Mouse (Mus musculus) gastrocnemius, adult 2 months (tissue): ENCODE data around the gene Iffo2. TPM values are rescaled to one million over a fixed set of nuclear protein-coding genes. Genes with fewer than 3 reads are reported as not detected.
A peak's percentile ranks its signal among the peaks of the same experiment; 100 is the strongest.

Experiments used
- DNase-seq: peaks from one replicate; pipeline ENCODE4 v3.0.0; 2022
- H3K27ac ChIP-seq: fragments of 200-600 bp; 2 replicates; pipeline ENCODE4 v1.8.1; 2022; ENCODE audit warnings: mild to moderate bottlenecking
- H3K4me3 ChIP-seq: fragments of 200-600 bp; 2 replicates; pipeline ENCODE4 v1.8.1; 2022; ENCODE audit warnings: mild to moderate bottlenecking, moderate library complexity
- CTCF ChIP-seq: fragments of 200-600 bp; IDR thresholded peaks from 2 replicates; pipeline ENCODE4 v1.8.1; 2022; ENCODE audit warnings: antibody characterized with exemption, mild to moderate bottlenecking, moderate library complexity
- intact Hi-C: fragments of 180-260 bp; cut with DNase I; formaldehyde crosslinking; loops from one replicate; pipeline ENCODE4 v1.15.1; 2025
- total RNA-seq, 2 experiments: library from RNA; stranded (reverse); gene quantifications; 2 replicates each; pipeline ENCODE4 v1.2.3; 2021

The Iffo2 gene
- total RNA-seq, 2 experiments from 2014 or later: 2.1 to 2.5 TPM

DNA sequence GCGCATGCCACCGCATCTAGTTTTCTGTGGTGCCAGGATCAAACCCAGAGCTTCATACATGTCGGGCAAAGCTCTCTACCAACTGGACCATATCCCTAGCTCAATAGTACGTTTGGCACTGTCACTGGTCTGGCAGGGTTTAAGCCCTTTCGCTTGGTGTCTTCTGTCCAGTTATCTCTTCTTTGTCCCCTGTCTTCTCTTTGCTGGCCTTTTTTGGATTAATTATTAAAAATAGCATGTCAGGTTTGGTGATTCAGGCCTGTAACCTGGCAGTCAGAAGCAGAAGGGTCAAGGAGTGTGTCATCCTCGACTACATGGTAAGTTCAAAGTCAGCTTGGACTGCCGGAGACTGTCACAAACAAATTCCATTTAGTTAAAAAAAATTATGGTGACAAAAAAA is 10.4 kb downstream of the Iffo2 start:
- Histone ChIP-seq H3K4me3 (no peak overlapping the region), H3K27ac (no peak overlapping the region)
- no peak for TF ChIP-seq CTCF
- no peak for DNase-seq
- intact Hi-C loops: no loop called here

DNA sequence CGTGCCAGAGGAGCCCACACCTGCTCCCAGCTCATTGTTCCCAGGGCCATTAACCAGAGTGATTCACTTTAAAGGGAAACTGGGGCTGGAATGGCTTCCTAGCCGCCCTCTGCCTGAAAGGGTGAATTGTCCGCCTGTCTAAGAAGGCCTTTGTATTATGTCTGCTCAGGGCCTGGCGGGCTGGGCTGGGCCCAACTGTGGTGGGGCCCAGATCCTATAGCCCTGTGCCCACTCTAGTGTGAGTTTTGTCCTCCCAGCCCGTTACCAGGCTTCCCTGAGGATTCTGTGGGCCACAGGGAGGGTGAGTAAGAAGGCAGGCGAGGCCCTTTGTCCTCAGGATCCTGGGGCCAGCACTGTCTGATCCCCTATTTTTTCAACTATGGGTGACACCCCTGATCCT is 15.4 kb downstream of the Iffo2 start:
- no peak for TF ChIP-seq CTCF
- no peak for DNase-seq
- no peak overlapping the region for H3K4me3 ChIP-seq
- intact Hi-C loops: no loop called here
- no peak overlapping the region for H3K27ac ChIP-seq

DNA sequence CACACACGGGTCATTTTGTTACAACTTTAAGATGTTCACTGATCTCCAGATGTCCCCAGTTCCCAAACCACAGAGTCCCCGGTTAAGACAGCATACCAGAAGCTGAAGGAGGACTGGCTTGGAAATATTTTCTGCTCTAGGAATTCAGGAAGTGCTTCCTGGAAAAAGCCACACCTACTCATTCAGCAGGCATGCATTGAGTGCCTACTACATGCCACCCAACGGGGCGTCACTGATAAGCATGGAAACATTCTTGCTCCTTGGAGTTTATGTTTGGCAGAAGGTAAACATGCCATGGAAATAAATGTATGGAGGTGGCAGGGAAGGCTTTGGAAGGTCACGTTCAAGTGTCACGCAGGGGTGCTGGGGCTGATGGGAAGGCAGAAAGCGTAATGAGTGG is 19.1 kb downstream of the Iffo2 start:
- H3K4me3 ChIP-seq: no peak overlapping the region
- TF ChIP-seq CTCF: no peak
- no peak overlapping the region for H3K27ac ChIP-seq
- intact Hi-C loops: no loop called here
- no peak for DNase-seq

GRCm38 (mm10) chr4:139555235-139555634 is 24.9 kb downstream of the Iffo2 start:
- no peak overlapping the region for H3K27ac ChIP-seq
- intact Hi-C loops: no loop called here
- no peak overlapping the region for H3K4me3 ChIP-seq

DNA sequence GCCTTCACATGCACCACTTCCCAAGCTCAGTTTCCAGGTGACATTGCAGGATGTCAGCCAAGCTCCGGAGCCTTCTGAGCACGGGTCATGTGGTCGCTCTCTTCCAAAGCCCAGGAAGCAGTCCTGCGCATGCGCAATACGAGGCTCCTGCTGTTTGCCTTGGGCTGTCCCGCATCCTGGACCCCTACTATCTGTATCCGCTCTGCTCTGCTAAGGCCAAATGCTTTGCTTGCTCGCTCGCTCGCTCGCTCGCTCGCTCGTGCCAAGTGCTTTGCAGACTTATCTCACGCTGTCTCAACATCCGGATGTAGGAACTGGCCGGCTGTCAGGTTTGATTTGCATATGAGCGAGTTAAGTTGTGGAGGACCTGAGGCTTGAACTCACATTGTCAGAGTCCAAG is 25.6 kb downstream of the Iffo2 start:
- Histone ChIP-seq H3K4me3 (no peak overlapping the region), H3K27ac (no peak overlapping the region)
- intact Hi-C loops: no loop called here
- DNase-seq: no peak
- TF ChIP-seq CTCF: no peak

More at GRCm38 (mm10) chr4:139555235-139555634, 24.9 kb downstream of the Iffo2 start:
- TF ChIP-seq CTCF: no peak
- DNase-seq: no peak

- no peak for DNase-seq
Observed at GRCm38 (mm10) chr4:139568361-139568760, 38.0 kb downstream of the Iffo2 start.

DNA sequence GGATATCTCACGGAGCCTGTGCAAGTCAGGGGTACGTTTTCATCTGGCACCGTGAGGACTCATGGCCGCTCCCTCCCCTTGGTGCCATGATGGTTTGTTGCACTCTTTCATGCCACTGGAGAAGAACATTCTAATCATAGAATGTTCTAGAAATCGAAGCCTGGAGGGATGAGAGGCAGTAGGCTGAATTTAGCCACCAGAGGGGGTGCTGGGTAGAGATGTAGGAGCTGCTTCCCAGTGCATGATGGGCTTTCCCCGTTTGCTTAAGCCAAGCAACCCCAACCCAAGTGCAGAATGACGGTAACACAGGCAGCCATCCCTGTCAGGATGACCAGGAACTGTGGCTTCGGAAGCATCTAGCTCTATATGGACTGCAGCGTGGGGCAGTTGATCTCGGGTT is 40.4 kb downstream of the Iffo2 start:
- H3K27ac ChIP-seq: peak overlapping the region; percentile 35
- H3K4me3 ChIP-seq: no peak overlapping the region
- TF ChIP-seq CTCF: peak; percentile 44
- intact Hi-C loops: loop anchor here (5.0 kb wide), 1 partner anchor 78 kb away; no protein-coding TSS in a partner anchor
- DNase-seq: no peak

More at GRCm38 (mm10) chr4:139568361-139568760, 38.0 kb downstream of the Iffo2 start:
- intact Hi-C loops: no loop called here
- Histone ChIP-seq H3K27ac (no peak overlapping the region), H3K4me3 (no peak overlapping the region)
- no peak for TF ChIP-seq CTCF

- no peak for DNase-seq
- intact Hi-C loops: loop anchor here (5.0 kb wide), 1 partner anchor 81 kb away; no protein-coding TSS in a partner anchor
- Histone ChIP-seq H3K4me3 (no peak overlapping the region), H3K27ac (no peak overlapping the region)
- TF ChIP-seq CTCF: no peak
Observed at GRCm38 (mm10) chr4:139572928-139573512, 42.7 kb downstream of the Iffo2 start.

GRCm38 (mm10) chr4:139574156-139574798 is 43.9 kb downstream of the Iffo2 start:
- TF ChIP-seq CTCF: peak; percentile 65
- intact Hi-C loops: loop anchor here (2.0 to 5.0 kb wide), 2 partner anchors 39 to 82 kb away; no protein-coding TSS in a partner anchor
- Histone ChIP-seq H3K27ac (peak overlapping the region; percentile 91), H3K4me3 (peak overlapping the region; percentile 84)
- peak; percentile 100 for DNase-seq

DNA sequence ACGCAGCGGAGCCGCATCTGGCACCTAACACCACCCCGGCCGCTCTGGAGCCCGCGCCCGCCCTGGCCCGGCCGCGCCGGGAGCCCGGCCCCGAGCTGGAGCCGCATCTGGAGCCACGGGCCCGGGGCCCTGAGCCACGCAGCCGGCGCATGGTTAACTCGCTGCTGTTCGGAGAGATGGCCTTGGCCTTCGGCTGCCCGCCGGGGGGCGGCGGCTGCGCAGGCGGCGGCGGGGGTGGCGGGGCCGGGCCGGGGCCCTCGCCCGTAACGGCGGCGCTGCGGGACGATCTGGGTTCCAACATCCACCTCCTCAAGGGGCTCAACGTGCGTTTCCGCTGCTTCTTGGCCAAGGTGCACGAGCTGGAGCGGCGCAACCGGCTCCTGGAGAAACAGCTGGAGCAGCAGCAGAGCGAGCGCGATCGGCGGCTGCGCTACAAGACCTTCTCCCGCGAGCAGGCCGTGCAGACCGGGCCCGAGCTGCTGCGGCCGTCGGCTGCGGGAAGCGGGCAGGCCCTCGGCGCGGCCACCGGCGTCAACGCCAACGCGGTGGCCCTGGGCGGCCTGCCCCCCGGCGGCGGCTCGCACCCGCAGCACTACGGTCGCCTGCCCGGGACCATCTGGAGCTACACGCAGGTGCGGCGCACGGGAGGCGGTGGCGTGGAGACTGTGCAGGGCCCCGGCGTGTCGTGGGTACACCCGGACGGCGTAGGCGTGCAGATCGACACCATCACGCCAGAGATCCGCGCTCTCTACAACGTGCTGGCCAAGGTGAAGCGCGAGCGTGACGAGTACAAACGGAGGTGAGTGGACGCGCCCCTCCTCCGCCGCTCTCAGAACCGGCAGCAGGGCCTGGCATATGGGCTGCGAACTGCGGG is 44.7 kb downstream of the Iffo2 start:
- H3K4me3 ChIP-seq: peak overlapping the region; percentile 84
- peak; percentile 71 for DNase-seq
- intact Hi-C loops: loop anchor here (2.0 to 5.0 kb wide), 2 partner anchors 38 to 83 kb away; no protein-coding TSS in a partner anchor
- H3K27ac ChIP-seq: peak overlapping the region; percentile 91
- no peak for TF ChIP-seq CTCF

DNA sequence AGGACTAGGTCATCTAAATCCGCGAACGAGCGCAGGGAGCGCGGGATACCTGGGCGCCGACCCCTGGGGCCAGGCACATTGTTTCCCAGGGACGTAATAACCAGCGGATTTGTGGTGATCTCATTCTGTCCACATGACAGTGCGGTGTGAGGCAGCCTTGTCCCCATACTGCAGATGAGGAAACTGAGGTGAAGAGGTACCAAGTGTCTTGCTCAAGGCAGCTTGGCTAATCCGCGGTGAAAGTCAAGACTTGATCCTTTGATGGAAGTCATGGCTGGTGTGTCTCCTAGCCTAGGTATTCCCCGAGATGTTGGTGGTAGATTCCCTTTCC is 45.3 kb downstream of the Iffo2 start:
- intact Hi-C loops: loop anchor here (2.0 kb wide), 1 partner anchor 37 kb away; no protein-coding TSS in a partner anchor
- H3K27ac ChIP-seq: peak overlapping the region; percentile 91
- no peak for DNase-seq

DNA sequence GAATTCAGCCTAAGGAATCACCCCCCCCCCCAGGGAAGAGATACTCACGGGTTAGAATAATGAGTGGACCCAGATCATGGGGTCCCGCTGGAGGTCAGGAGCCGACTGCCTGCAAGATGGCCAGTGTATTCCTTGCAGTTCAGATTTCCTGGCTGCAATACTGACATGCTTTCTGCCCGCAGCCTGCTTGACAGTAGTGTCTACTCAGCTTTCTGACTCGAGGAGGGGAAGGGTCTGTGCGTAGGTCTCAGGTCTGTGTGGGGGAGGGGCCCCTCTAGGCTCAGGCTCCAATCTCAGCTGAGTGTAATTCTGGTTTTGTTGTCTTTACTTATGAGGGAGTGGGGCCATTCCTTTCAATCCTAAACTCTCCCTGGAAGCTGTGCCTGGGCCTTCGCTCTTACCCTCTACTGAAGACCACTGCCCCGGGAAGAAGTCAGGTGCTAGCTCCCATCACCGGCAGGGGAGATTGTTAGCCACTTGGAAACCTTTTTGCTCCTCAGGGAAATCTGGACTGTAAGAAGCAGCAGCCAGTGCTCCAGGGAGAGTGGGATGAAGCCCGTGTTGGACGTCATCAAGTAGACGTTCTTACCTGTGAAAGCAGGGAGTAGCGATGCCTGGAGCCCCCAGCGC is 46.0 kb downstream of the Iffo2 start:
- Histone ChIP-seq H3K4me3 (peak overlapping the region; percentile 84), H3K27ac (peak overlapping the region; percentile 2)
- no peak for DNase-seq
- intact Hi-C loops: no loop called here
- TF ChIP-seq CTCF: no peak

More for the DNA sequence above, 45.3 kb downstream of the Iffo2 start:
- no peak for TF ChIP-seq CTCF
- peak overlapping the region; percentile 84 for H3K4me3 ChIP-seq
